Mouse (Mus musculus) intestine, embryonic 14.5 days (tissue): ENCODE results near the gene Insm1. TPM values are rescaled to one million over a fixed set of nuclear protein-coding genes. Genes with fewer than 3 reads are reported as not detected.

ENCODE experiments used
- ATAC-seq: fragments of 200-750 bp; cut with Nextera tagmentation; replicated peaks from 2 replicates; pipeline ENCODE4 v1.8.0; 2017; ENCODE audit warnings: low read depth, moderate number of reproducible peaks, moderate TSS enrichment, moderate library complexity; ENCODE audit not compliant: low FRiP score, low TSS enrichment
- DNase-seq: peaks from one replicate; pipeline ENCODE4 v3.0.0-alpha.2; 2018; ENCODE audit warnings: low spot score
- H3K27ac ChIP-seq: fragments of 300-500 bp; sonication (generic); 2 replicates; pipeline ENCODE4 v1.5.1; 2014; ENCODE audit warnings: low read depth, mild to moderate bottlenecking, control low read depth
- H3K27me3 ChIP-seq: fragments of 300-500 bp; sonication (generic); replicated peaks from 2 replicates; pipeline ENCODE4 v1.6.1; 2014; ENCODE audit warnings: low read length, control low read depth; ENCODE audit not compliant: control insufficient read depth, insufficient read depth
- H3K36me3 ChIP-seq: fragments of 300-500 bp; sonication (generic); 2 replicates; pipeline ENCODE4 v1.6.1; 2014; ENCODE audit warnings: low read length, control low read depth; ENCODE audit not compliant: control insufficient read depth, insufficient read depth
- H3K4me1 ChIP-seq: fragments of 300-500 bp; sonication (generic); replicated peaks from 2 replicates; pipeline ENCODE4 v1.6.1; 2014; ENCODE audit warnings: low read length, control low read depth, mixed read lengths; ENCODE audit not compliant: control insufficient read depth, insufficient read depth
- H3K4me2 ChIP-seq: fragments of 300-500 bp; sonication (generic); 2 replicates; pipeline ENCODE4 v1.6.1; 2014; ENCODE audit warnings: low read length
- H3K4me3 ChIP-seq: fragments of 300-500 bp; sonication (generic); 2 replicates; pipeline ENCODE4 v1.5.1; 2014; ENCODE audit warnings: low read depth, low read length, control low read depth, mixed read lengths
- H3K9ac ChIP-seq: fragments of 300-500 bp; sonication (generic); 2 replicates; pipeline ENCODE4 v1.6.1; 2014; ENCODE audit warnings: mild to moderate bottlenecking, low read length
- H3K9me3 ChIP-seq: fragments of 300-500 bp; sonication (generic); 2 replicates; pipeline ENCODE4 v1.6.1; 2016; ENCODE audit warnings: low read length, control low read depth; ENCODE audit not compliant: control insufficient read depth
- WGBS: fragments of 180-500 bp; shearing (Covaris S2); extraction: QIAGEN DNeasy Blood & Tissue Kit; methylation state at CpG from one replicate; pipeline ENCODE4 v1.1.7; 2014; 5-methylcytosine and 5-hydroxymethylcytosine counted together
- polyA plus RNA-seq: library from polyadenylated mRNA; unstranded; fragments of >200 nt; fragmentation: Nextera tagmentation; extraction: Ambion mirVana; gene quantifications from 2 replicates; pipeline ENCODE4 v1.2.1, GENCODE M21; 2014

The Insm1 gene
- 1.6 and 1.8 TPM in 2 replicates for polyA plus RNA-seq

DNA sequence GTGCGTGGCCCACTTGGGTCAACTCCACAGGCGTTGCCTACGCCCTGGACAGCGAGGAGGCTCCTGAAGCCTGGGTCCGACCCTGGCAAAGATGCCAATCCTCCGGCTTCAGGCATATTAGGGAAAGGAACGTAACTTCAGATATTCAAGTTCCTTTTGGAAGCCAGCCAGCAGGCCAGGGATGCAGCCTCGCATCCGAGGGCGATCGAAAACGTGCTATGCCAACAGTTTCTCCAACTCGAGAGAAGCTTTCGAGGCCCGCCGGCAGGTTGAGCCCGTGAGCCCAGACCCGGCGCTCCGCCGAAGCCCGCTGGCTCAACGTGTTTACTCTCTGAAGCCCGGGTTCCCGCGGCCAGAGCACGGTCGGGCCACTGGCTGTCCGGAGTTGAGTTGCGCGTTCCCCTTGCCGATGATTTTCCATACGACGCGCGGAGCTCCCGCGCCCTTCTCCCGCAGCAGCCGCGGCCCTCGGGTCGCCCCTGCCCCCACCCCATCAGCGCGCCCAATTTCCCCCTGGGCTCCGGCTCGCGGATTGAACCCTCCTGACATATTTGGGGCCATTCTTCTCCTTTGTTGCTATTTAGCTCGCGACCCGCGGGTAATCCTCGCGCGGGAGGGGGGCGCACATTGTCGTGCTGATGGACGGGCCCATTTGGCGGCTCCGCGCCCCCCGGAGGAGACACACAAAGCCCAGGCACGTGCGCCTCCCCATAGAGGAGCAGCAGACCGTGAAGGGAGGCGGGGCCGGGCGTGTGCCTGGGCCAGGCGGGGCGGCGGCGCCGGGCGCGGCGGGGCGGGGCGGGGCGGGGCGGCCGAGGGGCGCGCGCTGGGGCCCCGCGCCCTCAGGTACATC is at the start of gene Insm1:
Gene Insm1, plus strand, starts transcription at position 846 of the 853 bp plus-strand sequence.
- Histone ChIP-seq H3K4me2 (peak within 1 kb of the TSS; percentile 94), H3K9me3 (no peaks in the 10 kb centered on the region), H3K27me3 (peaks cover 96% of the 10 kb centered on the region), H3K27ac (no peak within 1 kb of the TSS), H3K9ac (peak within 1 kb of the TSS; percentile 30; the same call in 1 of the 2 replicates), H3K4me1 (peaks cover 23% of the 10 kb centered on the region), H3K4me3 (peak within 1 kb of the TSS; percentile 50), H3K36me3 (no peaks in the 10 kb centered on the region)
- DNase-seq = peak; percentile 82
- peak; percentile 63 for ATAC-seq
- WGBS = 1% methylated on average over 75 of the region's 86 CpGs

DNA sequence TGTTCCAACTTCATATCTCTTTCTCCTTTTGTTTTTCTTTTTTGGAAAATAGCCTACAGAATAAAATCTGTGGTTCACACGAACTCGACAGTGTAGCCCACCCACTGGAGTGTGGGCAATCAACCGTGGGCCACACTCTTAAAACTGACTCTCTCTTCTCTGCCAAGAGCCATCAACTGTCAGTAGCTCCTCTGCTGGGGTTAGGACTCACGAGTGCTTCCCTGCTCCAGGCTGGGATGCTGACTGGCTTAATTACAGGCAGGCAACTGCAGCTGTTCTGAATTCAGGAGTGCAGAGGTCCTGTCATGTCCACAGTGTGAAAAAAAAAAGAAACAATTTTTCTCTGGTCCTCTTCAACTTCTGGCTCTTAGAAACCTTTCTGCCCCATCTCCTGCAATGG is 49.6 kb upstream of the Insm1 start:
- Histone ChIP-seq H3K36me3 (no peaks in the 10 kb centered on the region), H3K27me3 (no peaks in the 10 kb centered on the region), H3K4me1 (no peaks in the 10 kb centered on the region), H3K4me2 (no peak overlapping the region), H3K4me3 (no peak overlapping the region), H3K27ac (no peak overlapping the region), H3K9me3 (no peaks in the 10 kb centered on the region), H3K9ac (no peak overlapping the region)
- DNase-seq = no peak
- 63% methylated on average over 4 of the region's 4 CpGs for WGBS
- ATAC-seq = no peak

DNA sequence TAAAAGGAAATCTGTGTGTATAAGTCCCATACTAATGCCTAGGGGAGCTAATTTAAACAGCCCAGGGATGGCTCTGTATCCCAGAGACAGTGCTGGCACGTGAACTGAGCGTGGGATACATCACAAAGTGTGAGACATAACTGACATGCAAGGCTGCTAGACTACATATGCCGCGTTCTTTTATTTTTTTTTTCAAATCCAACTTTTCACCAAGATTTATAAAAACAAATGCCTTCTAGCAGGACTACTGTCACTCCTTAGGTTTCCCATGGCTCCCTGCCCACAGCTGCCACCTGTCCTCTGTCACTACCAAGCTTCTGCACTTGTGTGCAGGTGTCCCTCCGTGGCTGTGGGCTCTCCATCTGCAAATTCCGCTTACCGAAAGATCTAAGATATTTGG is 47.5 kb upstream of the Insm1 start:
- WGBS = 80% methylated on average over 7 of the region's 7 CpGs
- Histone ChIP-seq H3K4me3 (no peak overlapping the region), H3K36me3 (no peaks in the 10 kb centered on the region), H3K27ac (no peak overlapping the region), H3K9ac (no peak overlapping the region), H3K4me1 (no peaks in the 10 kb centered on the region), H3K9me3 (no peaks in the 10 kb centered on the region), H3K4me2 (no peak overlapping the region), H3K27me3 (no peaks in the 10 kb centered on the region)
- DNase-seq (no peak), ATAC-seq (no peak)

DNA sequence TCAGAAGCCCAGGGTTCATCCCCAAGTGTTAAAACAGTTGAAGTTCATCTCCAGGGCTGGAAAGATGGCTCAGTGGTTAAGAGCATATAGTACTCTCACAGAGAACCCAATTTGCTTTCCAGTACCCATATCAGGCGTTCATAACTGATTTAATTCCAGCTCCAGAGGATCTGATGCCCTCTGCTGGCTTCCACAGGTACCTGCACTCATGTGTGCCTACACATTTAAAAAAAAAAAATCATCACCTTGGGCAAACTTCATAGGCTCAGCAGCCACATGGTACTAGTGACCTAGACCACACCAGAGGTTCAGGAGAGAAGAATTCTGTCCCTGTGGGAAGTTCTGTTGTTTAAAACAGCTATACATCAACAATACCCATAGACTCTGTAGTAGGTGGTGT is 43.0 kb upstream of the Insm1 start:
- no peaks in the 10 kb centered on the region for H3K36me3 ChIP-seq
- no peak overlapping the region for H3K4me3 ChIP-seq
- H3K9ac ChIP-seq = no peak overlapping the region
- 81% methylated on average over 1 of the region's 1 CpGs for WGBS
- no peak overlapping the region for H3K27ac ChIP-seq
- no peak overlapping the region for H3K4me2 ChIP-seq
- ATAC-seq (no peak), DNase-seq (no peak)
- no peaks in the 10 kb centered on the region for H3K4me1 ChIP-seq
- H3K27me3 ChIP-seq = no peaks in the 10 kb centered on the region
- H3K9me3 ChIP-seq = no peaks in the 10 kb centered on the region

DNA sequence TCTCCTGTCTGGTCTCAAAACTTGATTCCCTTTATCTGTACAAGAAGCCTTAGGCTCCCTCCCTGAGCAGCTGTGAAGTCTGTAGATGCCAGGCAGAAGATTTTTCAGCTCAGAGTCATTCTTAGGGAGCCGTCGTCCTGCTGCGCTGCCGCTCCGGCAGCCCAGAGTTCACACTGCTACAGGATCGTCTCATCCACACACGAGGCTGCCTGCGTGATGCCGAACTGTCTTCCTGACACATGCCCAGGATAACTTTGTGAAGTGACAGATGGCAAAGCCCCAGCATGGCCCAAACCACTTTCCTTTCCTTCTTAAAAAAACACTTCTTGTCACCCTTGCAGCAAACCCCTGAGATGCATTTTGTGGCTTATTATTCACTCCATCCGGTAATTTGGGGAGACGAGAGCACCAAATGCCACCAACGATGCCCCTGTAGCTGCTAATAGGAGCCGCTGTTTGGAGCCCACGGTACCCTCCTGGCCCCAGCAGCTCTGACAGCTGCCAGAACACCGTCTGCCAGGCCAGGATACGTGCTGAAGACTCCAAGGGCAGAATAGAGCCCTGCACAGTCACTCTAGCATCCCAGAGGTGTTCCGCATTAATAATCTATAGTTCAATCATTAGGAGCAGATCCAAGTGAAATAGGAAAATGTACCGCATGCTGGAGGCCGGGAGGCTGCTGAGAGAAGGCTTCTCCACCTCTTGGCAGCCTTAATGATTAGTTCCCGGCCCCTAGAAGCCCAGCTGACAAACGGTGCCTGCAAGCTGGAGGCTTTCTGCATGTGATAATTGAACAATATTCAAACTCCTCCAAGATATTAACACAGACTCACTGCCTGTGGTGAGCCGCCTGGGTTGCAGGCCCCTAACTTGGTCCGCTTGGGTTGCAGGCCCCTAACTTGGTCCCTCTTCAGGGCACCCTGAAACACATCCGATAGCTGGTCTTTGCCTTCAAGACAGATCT is 37.6 kb upstream of the Insm1 start:
- no peaks in the 10 kb centered on the region for H3K4me1 ChIP-seq
- H3K27me3 ChIP-seq = no peaks in the 10 kb centered on the region
- 79% methylated on average over 24 of the region's 24 CpGs for WGBS
- no peak overlapping the region for H3K4me2 ChIP-seq
- H3K9me3 ChIP-seq = no peaks in the 10 kb centered on the region
- H3K9ac ChIP-seq = no peak overlapping the region
- ATAC-seq (no peak), DNase-seq (no peak)
- no peak overlapping the region for H3K4me3 ChIP-seq
- H3K27ac ChIP-seq = no peak overlapping the region
- no peaks in the 10 kb centered on the region for H3K36me3 ChIP-seq

DNA sequence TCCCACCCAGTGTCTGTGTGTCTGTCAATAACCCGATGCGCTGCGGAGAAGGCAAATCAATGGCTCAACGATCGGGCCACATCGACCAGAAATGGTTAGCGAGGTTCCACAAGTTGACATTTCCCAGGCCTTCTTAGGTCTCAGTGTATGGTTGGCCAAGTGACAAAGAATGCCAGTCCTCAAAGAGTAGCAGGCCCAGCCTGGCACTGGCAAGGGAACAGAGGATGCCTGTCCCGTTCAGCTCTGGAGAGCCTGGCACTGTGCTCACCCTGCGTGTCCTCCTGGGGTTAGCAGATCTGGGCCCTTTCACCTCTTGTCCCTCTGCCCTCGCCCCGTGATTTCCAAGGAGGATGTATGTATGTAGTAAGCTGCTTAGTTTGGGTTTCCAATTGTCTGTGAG is 25.6 kb upstream of the Insm1 start:
- ATAC-seq (no peak), DNase-seq (no peak)
- Histone ChIP-seq H3K27ac (no peak overlapping the region), H3K4me2 (no peak overlapping the region), H3K27me3 (no peaks in the 10 kb centered on the region), H3K4me3 (no peak overlapping the region), H3K9me3 (no peaks in the 10 kb centered on the region), H3K9ac (no peak overlapping the region), H3K36me3 (no peaks in the 10 kb centered on the region), H3K4me1 (no peaks in the 10 kb centered on the region)
- 91% methylated on average over 11 of the region's 11 CpGs for WGBS

DNA sequence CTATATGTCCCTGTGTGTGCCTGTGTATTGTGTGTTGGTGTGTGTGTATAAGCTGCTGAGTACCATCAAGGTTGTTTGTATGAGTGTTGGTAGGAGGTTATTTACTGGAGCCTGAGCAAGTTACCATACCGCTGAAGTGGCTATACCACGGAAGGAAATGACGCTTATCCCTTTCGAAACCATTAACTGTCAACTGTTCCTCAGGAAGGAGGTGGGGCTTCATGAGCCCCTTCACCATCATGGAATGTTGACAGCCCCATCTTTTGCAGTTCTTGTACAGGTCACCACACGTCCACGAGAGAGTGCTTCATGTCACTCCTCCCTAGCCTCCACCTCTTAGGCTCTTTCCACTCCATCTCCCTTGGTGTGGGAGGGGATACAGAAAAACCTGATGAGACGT is 23.8 kb upstream of the Insm1 start:
- no peak overlapping the region for H3K9ac ChIP-seq
- ATAC-seq (no peak), DNase-seq (no peak)
- 73% methylated on average over 7 of the region's 7 CpGs for WGBS
- no peaks in the 10 kb centered on the region for H3K27me3 ChIP-seq
- no peaks in the 10 kb centered on the region for H3K4me1 ChIP-seq
- no peak overlapping the region for H3K4me2 ChIP-seq
- H3K4me3 ChIP-seq = no peak overlapping the region
- no peaks in the 10 kb centered on the region for H3K36me3 ChIP-seq
- H3K9me3 ChIP-seq = no peaks in the 10 kb centered on the region
- no peak overlapping the region for H3K27ac ChIP-seq

DNA sequence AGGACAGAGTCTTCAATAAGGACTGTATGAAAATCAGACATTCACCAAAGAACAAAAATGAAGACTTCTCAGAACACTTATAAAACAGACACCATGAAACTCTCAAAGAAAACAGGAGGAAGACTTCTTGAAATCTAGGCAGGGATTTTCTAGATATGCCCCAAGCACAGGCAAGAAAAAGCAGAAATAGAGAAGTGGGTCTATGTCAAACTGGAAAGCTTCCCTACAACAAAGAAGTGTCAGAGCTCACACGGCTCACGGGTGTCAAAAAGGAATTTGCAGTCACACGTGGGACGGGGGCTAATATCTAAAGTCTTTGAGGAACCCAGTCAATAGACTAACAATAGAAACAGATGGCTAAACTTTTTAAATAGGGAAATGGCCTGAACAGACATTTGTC is 10.8 kb upstream of the Insm1 start:
- DNase-seq = no peak
- ATAC-seq = no peak
- no peak overlapping the region for H3K4me3 ChIP-seq
- H3K27me3 ChIP-seq = peaks cover 16% of the 10 kb centered on the region
- H3K36me3 ChIP-seq = no peaks in the 10 kb centered on the region
- no peak overlapping the region for H3K4me2 ChIP-seq
- H3K9ac ChIP-seq = no peak overlapping the region
- 47% methylated on average over 4 of the region's 4 CpGs for WGBS
- no peaks in the 10 kb centered on the region for H3K9me3 ChIP-seq
- H3K4me1 ChIP-seq = no peaks in the 10 kb centered on the region; the same call in 1 of the 2 replicates
- no peak overlapping the region for H3K27ac ChIP-seq
